Mouse (Mus musculus): Measurements from ENCODE around the gene Ninl. TPM values are rescaled to one million over a fixed set of nuclear protein-coding genes. Genes with fewer than 3 reads are reported as not detected.

The Ninl gene
- polyA plus RNA-seq, 1 experiment from 2014 or later, result 24.4 TPM

DNA sequence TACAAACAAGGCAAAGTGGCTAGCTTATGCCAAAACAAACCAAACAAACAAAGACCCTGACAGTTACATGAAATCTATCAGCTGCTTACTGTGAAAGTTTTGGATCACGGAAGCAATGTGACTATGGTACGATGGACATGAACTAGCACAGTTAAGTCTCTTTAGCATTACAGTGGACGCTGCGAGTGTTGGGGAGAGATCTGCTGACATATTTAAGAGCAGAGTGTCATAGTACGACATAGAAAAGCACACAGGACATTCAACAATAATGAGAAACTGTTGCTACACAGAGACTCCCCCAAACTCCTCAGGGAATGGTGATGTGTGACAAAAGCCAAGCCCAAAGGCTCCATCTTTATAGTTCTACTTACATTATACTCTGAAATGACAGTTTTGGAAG is 95.2 kb downstream of the Ninl start:
- WGBS, result 94% methylated on average over 5 of the region's 5 CpGs

DNA sequence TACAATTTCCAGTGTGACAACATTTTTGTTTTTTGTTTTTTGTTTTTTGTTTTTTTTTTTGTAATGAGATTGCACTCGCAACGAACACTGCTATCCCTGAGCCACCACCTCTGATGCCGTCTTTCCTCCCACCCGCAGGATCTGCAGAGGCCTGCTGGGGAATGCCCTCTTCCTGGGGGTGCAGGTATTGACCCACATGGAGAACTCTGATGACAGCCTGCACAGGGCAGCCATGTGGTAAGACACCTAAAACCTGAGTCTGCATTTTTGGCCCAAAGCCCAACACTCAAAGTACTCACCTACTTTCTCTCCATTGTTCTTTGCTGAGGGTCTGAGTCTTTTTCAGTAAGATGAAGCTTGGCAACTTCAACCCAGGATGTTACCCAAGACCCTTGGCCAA is 104.5 kb downstream of the Ninl start:
- Histone ChIP-seq H3K9ac (no peak overlapping the region), H3K36me3 (replicated peaks) (peaks cover 67% of the 10 kb centered on the region), H3K4me2 (no peak overlapping the region), H3K27me3 (no peaks in the 10 kb centered on the region), H3K9me3 (no peaks in the 10 kb centered on the region), H3K4me3 (replicated peaks) (no peak overlapping the region), H3K4me1 (no peaks in the 10 kb centered on the region), H3K27ac (no peak overlapping the region)
- no peak for ATAC-seq (ENCODE audit: low FRiP score)
- 94% methylated on average over 4 of the region's 4 CpGs for WGBS

More for the DNA sequence above, 95.2 kb downstream of the Ninl start:
- Histone ChIP-seq H3K4me1 (no peaks in the 10 kb centered on the region), H3K27ac (no peak overlapping the region), H3K36me3 (replicated peaks) (peaks cover 68% of the 10 kb centered on the region), H3K4me3 (replicated peaks) (no peak overlapping the region), H3K9me3 (no peaks in the 10 kb centered on the region), H3K4me2 (no peak overlapping the region), H3K9ac (no peak overlapping the region), H3K27me3 (no peaks in the 10 kb centered on the region)
- ATAC-seq (ENCODE audit: low FRiP score), result no peak

DNA sequence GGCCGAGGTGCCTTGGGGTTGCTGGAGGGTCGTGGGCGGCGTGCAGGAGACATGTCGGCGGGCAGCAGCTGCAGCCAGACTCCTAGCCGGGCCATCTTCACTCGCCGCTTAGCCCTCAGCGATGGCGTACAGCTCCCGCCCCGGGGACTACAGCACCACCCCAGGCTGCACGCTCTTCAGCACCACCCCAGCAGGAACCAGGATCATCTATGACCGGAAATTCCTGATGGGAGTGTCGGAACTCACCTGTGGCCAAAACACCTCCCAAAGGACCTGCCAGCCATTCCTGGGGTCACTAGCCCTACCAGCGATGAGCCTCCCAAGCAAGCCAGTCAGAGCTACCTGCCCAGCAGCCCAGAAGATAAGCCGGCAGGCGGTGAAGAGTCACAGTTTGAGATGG is 105.7 kb downstream of the Ninl start:
- peaks cover 68% of the 10 kb centered on the region for H3K36me3 ChIP-seq (replicated peaks)
- no peak overlapping the region for H3K27ac ChIP-seq
- H3K4me3 ChIP-seq (replicated peaks), result no peak overlapping the region
- H3K9ac ChIP-seq, result no peak overlapping the region
- no peaks in the 10 kb centered on the region for H3K27me3 ChIP-seq
- ATAC-seq (ENCODE audit: low FRiP score), result no peak
- no peak overlapping the region for H3K4me2 ChIP-seq
- H3K4me1 ChIP-seq, result no peaks in the 10 kb centered on the region
- H3K9me3 ChIP-seq, result no peaks in the 10 kb centered on the region
- WGBS, result 84% methylated on average over 19 of the region's 19 CpGs

DNA sequence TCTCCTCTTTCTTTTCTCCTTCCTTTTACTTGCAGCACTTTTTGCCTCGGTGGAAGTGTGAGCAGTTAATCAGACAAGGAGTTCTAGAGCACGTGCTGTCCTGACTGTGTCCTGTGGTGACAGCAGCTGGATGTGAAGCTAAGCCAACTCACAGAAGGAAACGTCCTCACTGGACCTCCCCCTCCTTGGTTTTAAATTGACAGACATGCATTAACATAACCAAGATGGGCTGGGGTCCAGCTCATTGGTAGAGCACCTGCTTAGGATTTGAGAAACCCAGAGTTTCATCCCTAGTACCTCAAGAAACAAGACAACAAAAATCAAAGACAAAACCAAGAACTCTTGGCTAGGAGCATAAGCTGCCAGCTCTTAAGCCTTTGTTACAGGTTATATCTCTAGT is 108.4 kb downstream of the Ninl start:
- Histone ChIP-seq H3K4me3 (replicated peaks) (no peak overlapping the region), H3K4me1 (no peaks in the 10 kb centered on the region), H3K27me3 (no peaks in the 10 kb centered on the region), H3K9me3 (no peaks in the 10 kb centered on the region), H3K27ac (no peak overlapping the region), H3K4me2 (no peak overlapping the region), H3K36me3 (replicated peaks) (peaks cover 59% of the 10 kb centered on the region), H3K9ac (no peak overlapping the region)
- WGBS, result 72% methylated on average over 3 of the region's 3 CpGs
- ATAC-seq (ENCODE audit: low FRiP score), result no peak

DNA sequence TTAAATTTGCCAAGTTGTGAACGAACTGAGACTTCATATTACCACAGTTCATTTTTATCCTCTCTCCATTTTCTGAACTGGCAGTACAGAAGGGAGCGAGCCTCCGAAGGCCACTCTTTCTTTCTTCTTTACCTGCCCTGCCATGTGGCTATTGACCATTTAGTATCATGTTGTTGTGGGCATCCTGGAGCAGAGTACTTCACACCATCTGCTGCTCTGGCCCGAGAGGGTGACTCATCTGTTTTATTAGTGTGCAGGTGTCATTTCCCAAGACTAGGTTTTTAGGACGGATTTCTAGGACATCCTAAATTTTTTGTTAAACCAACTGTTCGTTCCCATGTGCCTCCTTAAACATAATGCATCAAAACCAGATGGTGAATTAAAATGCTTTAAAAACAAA is 110.0 kb downstream of the Ninl start:
- H3K36me3 ChIP-seq (replicated peaks), result peaks cover 54% of the 10 kb centered on the region
- H3K9me3 ChIP-seq, result no peaks in the 10 kb centered on the region
- H3K4me1 ChIP-seq, result no peaks in the 10 kb centered on the region
- no peak overlapping the region for H3K4me2 ChIP-seq
- ATAC-seq (ENCODE audit: low FRiP score), result no peak
- 90% methylated on average over 6 of the region's 6 CpGs for WGBS
- H3K27me3 ChIP-seq, result no peaks in the 10 kb centered on the region
- H3K4me3 ChIP-seq (replicated peaks), result no peak overlapping the region
- H3K9ac ChIP-seq, result no peak overlapping the region
- H3K27ac ChIP-seq, result no peak overlapping the region

DNA sequence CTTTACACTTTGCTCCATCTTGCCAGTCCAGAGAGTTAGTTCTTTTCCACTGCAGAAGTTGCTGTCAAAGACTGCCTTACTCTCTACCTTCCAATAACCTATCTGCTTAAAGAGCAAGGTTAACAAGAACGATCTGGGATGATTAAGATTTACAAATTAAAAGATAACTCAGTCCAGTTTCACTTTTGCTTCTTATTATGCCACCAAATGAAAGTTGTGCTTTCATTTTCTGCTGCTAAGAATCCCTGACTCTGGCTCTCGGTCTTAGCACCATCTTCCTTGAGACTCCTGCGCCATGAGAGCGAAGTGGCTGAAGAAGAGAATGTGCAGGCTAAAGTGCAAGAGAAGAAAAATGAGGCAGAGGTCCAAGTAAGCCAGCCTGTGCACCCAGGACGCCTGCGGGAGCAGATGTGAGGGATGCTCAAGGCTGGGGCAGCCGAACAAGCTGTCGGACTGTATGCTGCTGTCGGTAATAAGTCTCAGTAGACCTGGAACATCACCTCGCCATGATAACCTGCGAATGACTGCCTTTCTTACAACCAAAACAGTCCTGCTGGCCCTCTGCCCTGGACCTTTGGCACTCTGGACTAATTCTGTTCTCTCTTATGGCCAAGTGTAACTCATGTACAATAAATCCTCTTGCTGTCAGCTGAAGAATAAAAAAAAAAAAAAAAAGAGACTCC is 112.0 kb downstream of the Ninl start:
- no peak overlapping the region for H3K4me3 ChIP-seq (replicated peaks)
- H3K36me3 ChIP-seq (replicated peaks), result peaks cover 50% of the 10 kb centered on the region
- no peaks in the 10 kb centered on the region for H3K27me3 ChIP-seq
- H3K27ac ChIP-seq, result no peak overlapping the region
- WGBS, result 94% methylated on average over 11 of the region's 11 CpGs
- no peaks in the 10 kb centered on the region for H3K9me3 ChIP-seq
- H3K9ac ChIP-seq, result no peak overlapping the region
- ATAC-seq (ENCODE audit: low FRiP score), result no peak
- H3K4me1 ChIP-seq, result no peaks in the 10 kb centered on the region
- H3K4me2 ChIP-seq, result no peak overlapping the region

DNA sequence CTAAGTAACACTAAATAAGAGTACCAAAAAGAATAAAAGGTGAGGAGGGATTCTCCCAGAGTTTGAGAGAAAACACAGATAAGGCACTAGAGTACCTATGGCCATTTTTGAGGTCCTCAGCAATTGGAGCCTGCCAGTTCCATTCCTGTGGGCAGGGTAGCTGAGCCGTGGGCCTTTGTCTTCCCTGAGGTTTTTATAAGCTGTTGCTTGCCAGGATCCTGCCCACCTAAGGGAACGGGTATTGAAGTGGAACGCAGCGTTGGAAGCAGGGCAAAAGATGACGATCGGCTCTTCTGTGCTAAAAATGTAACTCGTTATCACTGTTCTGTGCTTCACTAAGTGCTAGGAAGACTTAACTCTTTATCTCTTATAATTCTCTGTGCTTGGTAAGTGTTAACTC is 115.7 kb downstream of the Ninl start:
- Histone ChIP-seq H3K9me3 (no peaks in the 10 kb centered on the region), H3K27ac (no peak overlapping the region), H3K4me3 (replicated peaks) (no peak overlapping the region), H3K27me3 (no peaks in the 10 kb centered on the region), H3K4me2 (no peak overlapping the region), H3K9ac (no peak overlapping the region), H3K36me3 (replicated peaks) (peaks cover 46% of the 10 kb centered on the region), H3K4me1 (no peaks in the 10 kb centered on the region)
- ATAC-seq (ENCODE audit: low FRiP score), result no peak
- 86% methylated on average over 7 of the region's 7 CpGs for WGBS

DNA sequence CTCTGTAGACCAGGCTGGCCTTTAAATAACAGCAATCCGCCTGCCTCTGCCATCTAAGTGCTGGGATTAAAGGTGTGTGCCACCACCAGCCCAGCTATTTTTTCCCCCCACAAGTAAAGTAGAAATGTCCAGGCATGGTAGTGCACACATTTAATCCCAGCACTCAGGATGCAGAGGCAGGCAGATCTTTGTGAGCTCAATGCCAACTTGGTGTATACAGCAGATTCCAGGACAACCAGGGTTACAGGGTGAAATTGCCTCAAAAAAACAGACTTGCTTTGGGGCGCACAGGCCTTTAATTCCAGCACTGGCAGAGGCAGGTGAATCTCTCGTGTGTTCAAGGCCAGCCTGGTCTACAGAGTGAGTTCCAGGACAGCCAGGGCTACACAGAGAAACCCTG is 116.2 kb downstream of the Ninl start:
- H3K27me3 ChIP-seq, result no peaks in the 10 kb centered on the region
- H3K27ac ChIP-seq, result no peak overlapping the region
- H3K4me3 ChIP-seq (replicated peaks), result no peak overlapping the region
- no peaks in the 10 kb centered on the region for H3K4me1 ChIP-seq
- no peak for ATAC-seq (ENCODE audit: low FRiP score)
- WGBS, result 91% methylated on average over 3 of the region's 3 CpGs
- no peaks in the 10 kb centered on the region for H3K9me3 ChIP-seq
- H3K4me2 ChIP-seq, result no peak overlapping the region
- H3K36me3 ChIP-seq (replicated peaks), result peaks cover 48% of the 10 kb centered on the region
- no peak overlapping the region for H3K9ac ChIP-seq

DNA sequence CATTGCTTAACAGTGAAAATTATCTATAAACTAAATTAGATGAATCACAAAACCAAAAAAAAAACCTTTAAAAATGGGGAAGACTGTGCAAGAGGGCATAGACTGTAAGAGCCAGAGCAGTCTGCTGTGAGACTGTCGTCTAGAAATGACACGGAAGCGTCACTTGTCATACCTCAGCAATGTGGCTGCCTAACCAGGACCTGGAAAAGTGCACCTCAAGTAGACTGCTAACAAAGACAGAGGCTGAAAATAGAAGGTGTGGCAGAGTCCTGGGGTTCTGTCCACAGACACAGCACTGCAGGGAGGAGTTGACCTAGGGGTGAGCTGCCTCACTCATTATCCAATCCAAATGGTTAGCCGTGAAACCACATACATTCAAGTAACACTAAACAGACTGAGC is 117.0 kb downstream of the Ninl start:
- no peaks in the 10 kb centered on the region for H3K9me3 ChIP-seq
- no peaks in the 10 kb centered on the region for H3K27me3 ChIP-seq
- H3K4me3 ChIP-seq (replicated peaks), result no peak overlapping the region
- H3K27ac ChIP-seq, result no peak overlapping the region
- H3K4me2 ChIP-seq, result no peak overlapping the region
- no peak for ATAC-seq (ENCODE audit: low FRiP score)
- WGBS, result 97% methylated on average over 4 of the region's 4 CpGs
- peaks cover 45% of the 10 kb centered on the region for H3K36me3 ChIP-seq (replicated peaks)
- H3K4me1 ChIP-seq, result no peaks in the 10 kb centered on the region
- no peak overlapping the region for H3K9ac ChIP-seq

DNA sequence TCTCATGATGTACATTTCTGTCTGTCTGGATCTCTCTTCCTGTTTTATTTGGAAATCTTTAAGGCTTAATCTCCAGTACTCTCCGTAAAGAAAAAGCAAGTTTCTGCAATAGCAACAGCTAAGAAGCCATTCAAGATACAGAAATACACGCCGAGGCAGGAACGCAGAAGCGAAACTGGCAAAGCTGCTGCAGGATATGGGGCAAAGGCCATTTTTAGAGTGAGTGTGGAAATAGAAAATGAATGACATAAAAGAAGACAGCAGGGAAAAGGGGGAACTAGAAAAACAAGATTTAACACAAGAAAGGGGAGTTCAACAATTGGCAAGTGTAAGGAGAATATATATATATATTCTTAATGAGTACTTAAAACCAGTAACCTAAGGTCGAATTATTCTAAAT is 117.5 kb downstream of the Ninl start:
- H3K4me1 ChIP-seq, result no peaks in the 10 kb centered on the region
- peaks cover 46% of the 10 kb centered on the region for H3K36me3 ChIP-seq (replicated peaks)
- H3K9me3 ChIP-seq, result no peaks in the 10 kb centered on the region
- H3K27me3 ChIP-seq, result no peaks in the 10 kb centered on the region
- no peak overlapping the region for H3K27ac ChIP-seq
- WGBS, result 95% methylated on average over 6 of the region's 6 CpGs
- no peak overlapping the region for H3K4me2 ChIP-seq
- H3K4me3 ChIP-seq (replicated peaks), result no peak overlapping the region
- no peak for ATAC-seq (ENCODE audit: low FRiP score)
- no peak overlapping the region for H3K9ac ChIP-seq

DNA sequence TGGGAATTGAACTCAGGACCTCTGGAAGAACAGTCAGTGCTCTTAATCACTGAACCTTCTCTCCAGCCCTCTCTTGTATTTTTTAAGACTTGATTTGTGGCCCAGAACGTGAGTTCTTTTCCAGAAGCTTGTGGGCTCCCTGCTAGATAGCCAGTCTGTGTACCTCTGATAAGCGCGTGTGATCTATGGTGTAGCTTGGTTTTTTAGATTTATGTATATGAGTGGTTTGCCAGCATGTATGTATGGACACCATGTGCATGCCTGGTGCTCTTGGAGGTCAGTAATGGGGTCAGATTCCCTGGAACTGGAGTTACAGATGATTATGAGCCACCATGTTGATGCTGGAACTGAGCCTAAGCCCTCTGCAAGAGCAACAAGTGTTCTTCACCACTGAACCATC is 118.6 kb downstream of the Ninl start:
- no peak overlapping the region for H3K9ac ChIP-seq
- WGBS, result 92% methylated on average over 3 of the region's 3 CpGs
- no peak overlapping the region for H3K4me2 ChIP-seq
- H3K9me3 ChIP-seq, result no peaks in the 10 kb centered on the region
- no peaks in the 10 kb centered on the region for H3K4me1 ChIP-seq
- no peak for ATAC-seq (ENCODE audit: low FRiP score)
- peaks cover 53% of the 10 kb centered on the region for H3K36me3 ChIP-seq (replicated peaks)
- H3K4me3 ChIP-seq (replicated peaks), result no peak overlapping the region
- H3K27me3 ChIP-seq, result no peaks in the 10 kb centered on the region
- H3K27ac ChIP-seq, result no peak overlapping the region

DNA sequence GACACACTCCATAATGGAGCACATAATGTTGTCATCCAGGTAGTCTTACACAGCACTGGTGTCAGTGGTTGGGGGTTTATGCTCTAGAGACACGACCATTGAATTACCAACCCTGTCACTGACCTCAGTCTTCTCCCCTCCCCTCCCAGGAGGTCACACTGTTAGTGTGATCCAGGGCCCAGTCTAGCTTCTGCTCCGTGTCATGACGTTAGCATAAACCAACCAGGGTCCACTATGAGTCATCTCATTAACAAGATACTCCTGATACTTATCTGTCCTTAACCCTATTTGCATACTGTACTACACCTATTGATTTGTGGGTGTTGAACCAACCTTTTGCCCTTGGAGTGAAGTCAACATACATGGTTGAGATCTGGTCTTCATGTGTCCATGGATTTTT is 120.5 kb downstream of the Ninl start:
- Histone ChIP-seq H3K9ac (no peak overlapping the region), H3K4me1 (no peaks in the 10 kb centered on the region), H3K4me2 (no peak overlapping the region), H3K4me3 (replicated peaks) (no peak overlapping the region), H3K27me3 (no peaks in the 10 kb centered on the region), H3K27ac (no peak overlapping the region), H3K36me3 (replicated peaks) (peaks cover 45% of the 10 kb centered on the region), H3K9me3 (no peaks in the 10 kb centered on the region)
- ATAC-seq (ENCODE audit: low FRiP score), result no peak
- WGBS, result 96% methylated on average over 3 of the region's 3 CpGs

DNA sequence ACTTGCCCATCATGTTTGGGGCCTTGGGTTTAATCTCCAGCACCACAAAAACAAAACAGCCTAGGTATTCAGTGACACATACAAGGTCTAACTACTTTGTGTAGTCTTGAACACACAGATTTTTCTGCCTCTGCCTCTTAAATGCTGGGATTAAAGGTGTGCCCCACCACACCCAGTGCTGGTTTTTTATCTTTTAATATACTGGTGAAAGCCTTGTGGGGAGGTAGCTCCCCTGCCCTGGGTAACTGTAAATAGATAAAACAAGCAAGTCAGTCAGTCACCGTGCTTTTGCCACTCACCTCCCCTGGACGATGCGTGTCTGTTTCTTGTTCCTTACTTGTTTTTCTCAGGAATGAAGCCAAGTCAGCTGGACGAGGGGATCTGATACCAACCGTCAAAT is 123.4 kb downstream of the Ninl start:
- Histone ChIP-seq H3K4me1 (no peaks in the 10 kb centered on the region), H3K27ac (no peak overlapping the region), H3K4me3 (replicated peaks) (no peak overlapping the region), H3K9ac (no peak overlapping the region), H3K9me3 (no peaks in the 10 kb centered on the region), H3K27me3 (no peaks in the 10 kb centered on the region), H3K36me3 (replicated peaks) (peaks cover 34% of the 10 kb centered on the region), H3K4me2 (no peak overlapping the region)
- no peak for ATAC-seq (ENCODE audit: low FRiP score)
- WGBS, result 92% methylated on average over 5 of the region's 5 CpGs
